Mouse (Mus musculus): Measurements from ENCODE around the gene Gm10644. TPM values are rescaled to one million over a fixed set of nuclear protein-coding genes. Genes with fewer than 3 reads are reported as not detected.

Gm10644 gene
- polyA plus RNA-seq, 1 experiment = 0.98 TPM

DNA sequence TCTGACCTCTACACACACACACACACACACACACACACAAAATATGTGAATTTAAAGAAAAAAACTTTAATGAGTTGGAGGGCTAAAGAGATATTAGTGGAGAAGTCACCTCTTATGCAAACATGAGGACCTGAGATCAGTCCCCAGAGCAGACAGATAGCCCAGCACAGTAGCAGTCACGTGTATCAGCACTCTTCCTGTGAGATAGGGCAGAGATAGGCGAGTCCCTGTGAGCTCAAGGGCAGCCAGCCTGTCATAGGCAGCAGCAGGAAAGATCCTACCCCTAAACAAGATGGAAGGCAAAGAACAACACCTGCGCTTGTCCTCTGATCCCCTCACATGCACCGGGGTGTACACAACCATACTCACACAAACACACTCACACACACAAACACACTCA, 27.4 kb upstream of the Gm10644 start:
- Histone ChIP-seq H3K4me1 (ENCODE audit: control insufficient read depth, insufficient read depth, low read length) (peaks cover 8% of the 10 kb centered on the region), H3K4me3 (ENCODE audit: insufficient read depth, low read length) (no peak overlapping the region), H3K27ac (ENCODE audit: insufficient read depth, low read depth, low read length) (no peak overlapping the region)
- TF ChIP-seq POLR2A (IDR thresholded peaks at IDR 0.05; ENCODE audit: borderline replicate concordance, low read depth, low read length) (no peak), CTCF (IDR thresholded peaks at IDR 0.05; ENCODE audit: low read depth, low read length) (no peak)

DNA sequence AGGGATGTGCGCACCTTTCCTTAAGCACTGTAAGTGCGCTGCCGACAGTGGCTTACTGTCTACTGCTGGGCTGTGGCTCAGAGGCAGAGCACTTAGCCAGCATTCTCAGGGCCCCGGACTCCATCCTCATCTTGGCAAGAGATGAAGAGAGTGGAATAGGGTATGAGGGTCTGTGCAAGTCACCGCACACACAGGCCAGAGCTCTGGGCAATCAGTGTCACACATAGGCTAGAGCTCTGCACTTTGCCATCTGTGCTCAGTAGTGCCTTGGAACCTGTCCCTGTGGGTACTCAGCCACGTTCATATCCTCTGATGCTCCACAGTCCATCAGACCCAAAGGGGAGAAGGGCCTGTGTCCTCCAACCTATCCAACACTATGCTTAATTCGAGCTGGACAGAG, 26.5 kb upstream of the Gm10644 start:
- no peak for TF ChIP-seq POLR2A (IDR thresholded peaks at IDR 0.05; ENCODE audit: borderline replicate concordance, low read depth, low read length)
- peaks cover 17% of the 10 kb centered on the region for H3K4me1 ChIP-seq (ENCODE audit: control insufficient read depth, insufficient read depth, low read length)
- H3K27ac ChIP-seq (ENCODE audit: insufficient read depth, low read depth, low read length) = no peak overlapping the region
- H3K4me3 ChIP-seq (ENCODE audit: insufficient read depth, low read length) = no peak overlapping the region

DNA sequence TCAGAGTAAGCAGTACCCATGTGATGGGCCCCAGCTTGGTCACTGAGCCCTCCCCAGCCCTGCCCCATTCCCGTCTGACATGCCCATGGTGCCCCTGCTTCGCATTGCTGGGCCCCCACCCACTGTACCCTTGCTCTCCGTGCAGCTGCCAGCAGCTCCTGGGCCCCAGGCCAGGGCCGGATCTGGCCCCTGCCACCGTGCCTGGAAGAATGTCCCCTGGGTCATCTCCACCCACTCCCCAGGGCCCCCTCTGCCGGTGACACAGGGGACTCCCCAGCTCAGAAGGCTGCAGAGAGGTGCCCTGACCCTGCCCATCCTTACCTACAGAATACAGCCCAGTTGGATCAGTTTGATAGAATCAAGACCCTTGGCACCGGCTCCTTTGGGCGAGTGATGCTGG, 25.8 kb upstream of the Gm10644 start:
- H3K4me1 ChIP-seq (ENCODE audit: control insufficient read depth, insufficient read depth, low read length) = peaks cover 19% of the 10 kb centered on the region
- no peak overlapping the region for H3K4me3 ChIP-seq (ENCODE audit: insufficient read depth, low read length)
- no peak overlapping the region for H3K27ac ChIP-seq (ENCODE audit: insufficient read depth, low read depth, low read length)
- TF ChIP-seq POLR2A (IDR thresholded peaks at IDR 0.05; ENCODE audit: borderline replicate concordance, low read depth, low read length) (no peak), CTCF (IDR thresholded peaks at IDR 0.05; ENCODE audit: low read depth, low read length) (no peak)

DNA sequence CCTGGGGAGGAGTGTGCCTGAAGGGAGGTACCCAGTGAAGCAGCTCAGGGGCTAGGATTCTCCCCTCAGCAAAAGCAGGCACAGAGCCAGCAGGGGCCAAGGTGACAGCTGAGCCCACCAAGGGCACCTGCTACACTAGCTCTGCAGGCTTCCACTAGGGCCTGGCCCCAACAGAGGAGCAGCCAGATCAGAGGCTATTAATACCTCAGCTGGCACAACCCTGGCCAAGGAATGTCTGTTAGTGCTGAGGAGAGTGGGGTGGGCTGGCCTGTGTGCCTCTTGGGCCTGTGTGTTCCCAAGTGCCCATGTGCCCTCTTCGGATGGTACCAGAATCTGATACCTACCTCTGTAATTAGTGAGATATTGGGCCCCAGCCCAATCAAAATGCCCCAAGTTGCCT, 25.2 kb upstream of the Gm10644 start:
- no peak overlapping the region for H3K27ac ChIP-seq (ENCODE audit: insufficient read depth, low read depth, low read length)
- peaks cover 19% of the 10 kb centered on the region for H3K4me1 ChIP-seq (ENCODE audit: control insufficient read depth, insufficient read depth, low read length)
- no peak overlapping the region for H3K4me3 ChIP-seq (ENCODE audit: insufficient read depth, low read length)
- TF ChIP-seq POLR2A (IDR thresholded peaks at IDR 0.05; ENCODE audit: borderline replicate concordance, low read depth, low read length) (no peak), CTCF (IDR thresholded peaks at IDR 0.05; ENCODE audit: low read depth, low read length) (no peak)

DNA sequence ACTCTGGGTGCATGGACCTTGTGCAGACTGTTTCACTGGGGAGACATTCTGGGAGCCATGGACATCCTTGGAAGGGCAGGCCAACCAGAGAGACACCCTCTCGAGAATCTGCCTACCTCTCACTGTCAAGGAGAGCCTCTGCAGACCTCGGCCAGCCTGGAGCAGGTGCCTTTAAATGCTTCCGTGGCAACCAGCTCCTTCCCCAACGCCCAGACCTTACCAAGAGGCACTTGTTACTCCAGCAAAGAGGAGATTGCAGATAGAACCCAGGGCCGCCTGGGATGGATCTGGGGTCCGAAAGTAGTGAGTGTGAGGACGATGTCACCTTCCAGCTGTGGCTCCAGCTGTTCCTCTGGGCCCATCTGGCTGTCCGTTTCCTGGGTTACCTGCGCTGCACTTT, 23.2 kb upstream of the Gm10644 start:
- no peak overlapping the region for H3K4me3 ChIP-seq (ENCODE audit: insufficient read depth, low read length)
- TF ChIP-seq CTCF (IDR thresholded peaks at IDR 0.05; ENCODE audit: low read depth, low read length) = no peak
- TF ChIP-seq POLR2A (IDR thresholded peaks at IDR 0.05; ENCODE audit: borderline replicate concordance, low read depth, low read length) = no peak
- H3K4me1 ChIP-seq (ENCODE audit: control insufficient read depth, insufficient read depth, low read length) = peaks cover 26% of the 10 kb centered on the region
- peak overlapping the region; percentile 39; the same call in 1 of the 2 replicates for H3K27ac ChIP-seq (ENCODE audit: insufficient read depth, low read depth, low read length)

DNA sequence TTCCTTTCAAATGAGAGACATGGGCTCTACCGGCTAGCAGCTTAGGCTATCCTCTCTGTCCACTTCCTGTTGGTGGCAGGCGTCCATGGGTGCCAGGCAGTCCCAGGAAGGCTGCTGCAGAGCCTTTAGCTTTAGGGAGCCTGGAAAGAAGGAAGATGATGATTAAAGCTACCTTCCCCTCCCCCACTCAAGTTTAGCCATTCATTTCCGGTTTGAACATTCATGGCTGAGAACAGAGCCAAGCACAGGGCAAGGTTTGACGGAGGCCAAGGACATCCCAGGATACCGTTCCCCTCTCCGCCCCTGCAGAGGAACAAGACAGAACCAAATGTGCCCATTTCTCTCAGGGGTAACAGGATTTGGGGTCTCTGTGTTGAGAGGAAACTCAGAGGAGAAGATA, 22.6 kb upstream of the Gm10644 start:
- Histone ChIP-seq H3K4me1 (ENCODE audit: control insufficient read depth, insufficient read depth, low read length) (peaks cover 26% of the 10 kb centered on the region), H3K4me3 (ENCODE audit: insufficient read depth, low read length) (no peak overlapping the region), H3K27ac (ENCODE audit: insufficient read depth, low read depth, low read length) (peak overlapping the region; percentile 39)
- TF ChIP-seq CTCF (IDR thresholded peaks at IDR 0.05; ENCODE audit: low read depth, low read length) (no peak), POLR2A (IDR thresholded peaks at IDR 0.05; ENCODE audit: borderline replicate concordance, low read depth, low read length) (no peak)

DNA sequence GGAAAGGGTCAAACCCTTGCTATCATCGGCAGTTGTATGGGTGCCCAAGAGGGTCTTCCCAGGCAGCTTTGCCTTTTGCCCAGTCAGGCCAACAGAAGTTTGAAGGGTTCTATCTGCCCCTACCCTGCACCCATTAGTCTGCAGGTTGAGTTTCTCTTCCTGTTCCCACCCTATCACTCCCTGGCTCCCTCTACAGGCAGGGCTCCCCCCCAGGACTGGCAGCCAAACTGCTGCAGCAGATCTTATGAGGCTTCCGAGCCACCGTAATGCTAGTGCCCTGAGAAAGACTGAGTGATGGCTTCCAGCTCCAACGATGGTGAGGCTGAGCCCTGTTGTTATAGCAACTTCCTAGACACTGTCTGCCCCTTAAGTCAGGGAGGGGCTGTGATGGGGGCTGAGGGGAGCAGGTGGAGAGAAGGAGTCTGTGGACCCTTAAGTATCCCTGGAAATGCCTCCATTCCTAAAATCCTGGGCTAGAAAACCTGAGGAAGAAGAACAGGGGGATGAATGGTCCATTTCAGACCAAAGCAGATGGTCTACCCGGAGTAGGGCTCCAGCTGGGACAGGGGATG, 21.9 kb upstream of the Gm10644 start:
- TF ChIP-seq POLR2A (IDR thresholded peaks at IDR 0.05; ENCODE audit: borderline replicate concordance, low read depth, low read length) = no peak
- TF ChIP-seq CTCF (IDR thresholded peaks at IDR 0.05; ENCODE audit: low read depth, low read length) = 0 out of 2 replicates have a peak, but pooled peaks have one; percentile 36
- Histone ChIP-seq H3K4me3 (ENCODE audit: insufficient read depth, low read length) (no peak overlapping the region), H3K27ac (ENCODE audit: insufficient read depth, low read depth, low read length) (0 out of 2 replicates have a peak overlapping the region, but pooled peaks have one; percentile 7), H3K4me1 (ENCODE audit: control insufficient read depth, insufficient read depth, low read length) (peaks cover 28% of the 10 kb centered on the region)

DNA sequence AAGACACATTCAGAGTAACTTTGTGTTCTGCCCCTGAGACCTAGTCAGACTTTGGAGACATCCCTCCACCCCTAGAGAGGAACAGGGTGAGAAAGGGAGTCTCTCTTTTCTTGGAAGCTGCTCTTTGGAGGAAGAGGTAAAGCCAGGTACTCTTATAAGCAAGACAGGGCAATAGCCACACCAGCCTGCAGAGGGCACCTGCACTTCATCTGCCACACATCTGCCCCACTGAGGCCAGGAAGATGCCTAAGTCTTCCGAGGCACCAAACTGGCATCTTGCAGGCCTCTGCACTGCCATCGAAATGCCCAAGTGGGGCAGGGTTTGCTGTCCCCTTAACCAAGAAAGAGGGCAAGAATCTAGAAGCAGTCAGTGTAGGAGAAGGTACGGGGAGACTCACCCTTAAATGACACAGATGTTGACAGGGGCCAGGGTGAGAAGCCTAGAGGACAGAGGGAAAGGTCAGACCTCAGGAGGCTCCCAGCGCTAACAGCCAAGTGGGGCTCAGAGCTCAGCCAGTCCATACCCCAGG, 21.2 kb upstream of the Gm10644 start:
- TF ChIP-seq POLR2A (IDR thresholded peaks at IDR 0.05; ENCODE audit: borderline replicate concordance, low read depth, low read length) (no peak), CTCF (IDR thresholded peaks at IDR 0.05; ENCODE audit: low read depth, low read length) (peak; percentile 45; the same call in 1 of the 2 replicates)
- H3K27ac ChIP-seq (ENCODE audit: insufficient read depth, low read depth, low read length) = no peak overlapping the region
- H3K4me3 ChIP-seq (ENCODE audit: insufficient read depth, low read length) = no peak overlapping the region
- peaks cover 34% of the 10 kb centered on the region for H3K4me1 ChIP-seq (ENCODE audit: control insufficient read depth, insufficient read depth, low read length)

DNA sequence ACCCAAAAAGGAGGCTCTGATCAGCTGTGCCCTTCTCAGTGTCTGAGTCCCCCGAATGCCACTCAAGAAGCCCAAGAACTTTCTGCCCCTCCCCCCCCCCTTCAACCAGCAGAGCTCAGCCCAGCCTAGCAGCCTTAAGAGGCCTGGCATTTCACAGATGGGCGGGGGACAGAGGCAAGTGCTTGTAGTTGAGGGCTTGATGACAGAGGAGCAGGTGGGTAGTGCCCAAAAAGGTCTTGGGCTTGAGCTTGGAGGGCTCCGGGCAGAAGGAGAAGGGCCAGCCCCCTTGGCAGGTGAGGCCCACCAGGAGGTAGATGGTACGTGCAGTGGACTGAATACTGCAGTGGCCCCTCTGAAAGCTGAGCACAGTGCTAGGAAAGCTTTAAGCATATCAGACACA, 19.5 kb upstream of the Gm10644 start:
- Histone ChIP-seq H3K4me3 (ENCODE audit: insufficient read depth, low read length) (no peak overlapping the region), H3K4me1 (ENCODE audit: control insufficient read depth, insufficient read depth, low read length) (peaks cover 38% of the 10 kb centered on the region), H3K27ac (ENCODE audit: insufficient read depth, low read depth, low read length) (no peak overlapping the region)
- TF ChIP-seq POLR2A (IDR thresholded peaks at IDR 0.05; ENCODE audit: borderline replicate concordance, low read depth, low read length) = no peak
- no peak for TF ChIP-seq CTCF (IDR thresholded peaks at IDR 0.05; ENCODE audit: low read depth, low read length)

DNA sequence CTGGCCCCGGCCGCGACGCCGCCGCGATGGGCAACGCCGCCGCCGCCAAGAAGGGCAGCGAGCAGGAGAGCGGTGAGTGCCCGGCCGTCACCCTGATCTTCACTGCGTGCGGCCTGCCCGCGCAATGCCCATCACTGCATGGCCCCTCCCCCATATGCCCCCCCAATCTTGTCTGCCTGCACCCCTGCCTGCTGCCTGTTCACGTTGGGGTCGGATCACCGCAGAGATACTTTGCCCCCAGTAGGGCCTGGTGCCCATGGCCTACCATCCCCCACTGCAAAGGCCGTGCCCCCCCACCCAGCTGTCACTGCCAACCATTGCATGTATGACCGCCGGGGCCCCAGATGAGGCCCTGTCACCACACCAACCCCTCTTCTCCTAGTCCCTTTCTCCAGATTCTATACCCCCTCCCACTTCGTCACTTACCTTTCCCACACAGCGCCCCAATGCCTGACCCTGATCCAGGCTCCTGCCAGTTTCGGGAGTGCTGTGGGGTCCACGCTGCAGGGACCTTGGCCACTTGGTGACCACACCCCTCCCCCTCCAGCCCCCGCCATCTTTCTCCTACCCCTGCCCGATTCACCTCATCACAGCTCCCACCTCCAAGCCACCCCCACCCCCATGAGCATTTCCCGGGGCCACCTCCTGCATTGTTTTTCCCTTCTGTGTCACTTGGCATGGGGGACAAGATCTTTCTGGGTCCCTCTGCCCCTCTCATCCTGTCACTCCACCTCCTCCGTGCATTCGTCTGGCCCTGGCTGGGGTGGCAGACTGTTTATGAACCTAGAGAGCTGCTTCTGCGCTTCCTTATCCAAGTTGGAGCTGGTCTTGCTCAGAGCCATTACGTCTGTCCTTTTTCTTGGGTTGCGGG, 18.4 kb upstream of the Gm10644 start:
- peaks cover 38% of the 10 kb centered on the region for H3K4me1 ChIP-seq (ENCODE audit: control insufficient read depth, insufficient read depth, low read length)
- H3K4me3 ChIP-seq (ENCODE audit: insufficient read depth, low read length) = peak overlapping the region; percentile 97
- no peak for TF ChIP-seq CTCF (IDR thresholded peaks at IDR 0.05; ENCODE audit: low read depth, low read length)
- TF ChIP-seq POLR2A (IDR thresholded peaks at IDR 0.05; ENCODE audit: borderline replicate concordance, low read depth, low read length) = no peak
- no peak overlapping the region for H3K27ac ChIP-seq (ENCODE audit: insufficient read depth, low read depth, low read length)
